Mouse (Mus musculus) left cerebral cortex, postnatal 14 days (tissue): ENCODE results near the gene Usp24. TPM values are rescaled to one million over a fixed set of nuclear protein-coding genes. Genes with fewer than 3 reads are reported as not detected.

Source experiments
- DNase-seq, 2 experiments: peaks; one replicate each; pipeline ENCODE4 v3.0.0; 2021 to 2022; ENCODE audit warnings: low spot score in 2 of 2, mixed read lengths in 1 of 2
- intact Hi-C: fragments of 180-260 bp; cut with DNase I; formaldehyde crosslinking; loops from one replicate; pipeline ENCODE4 v1.15.1; 2025
- long read RNA-seq, 2 experiments: library from polyadenylated mRNA; stranded (forward); transcript quantifications; one replicate each; pipeline ENCODE4 v2.0.0; 2021
- total RNA-seq, 2 experiments: library from RNA; stranded (reverse); gene quantifications; 2 replicates each; pipeline ENCODE4 v1.2.3; 2021

The Usp24 gene
- total RNA-seq, result 10 to 100 TPM; 39.6 to 40.5 TPM
- long read RNA-seq, experiment 1, full-length matches to known transcripts, result 3 of 10 reads
- long read RNA-seq, experiment 1, partial matches to known transcripts, result 6 of 10 reads
- long read RNA-seq, experiment 1, other reads (novel, unspliced or antisense), result 1 of 10 reads
- long read RNA-seq, experiment 2, full-length matches to known transcripts, result 3 of 12 reads
- long read RNA-seq, experiment 2, partial matches to known transcripts, result 8 of 12 reads
- long read RNA-seq, experiment 2, other reads (novel, unspliced or antisense), result 1 of 12 reads

DNA sequence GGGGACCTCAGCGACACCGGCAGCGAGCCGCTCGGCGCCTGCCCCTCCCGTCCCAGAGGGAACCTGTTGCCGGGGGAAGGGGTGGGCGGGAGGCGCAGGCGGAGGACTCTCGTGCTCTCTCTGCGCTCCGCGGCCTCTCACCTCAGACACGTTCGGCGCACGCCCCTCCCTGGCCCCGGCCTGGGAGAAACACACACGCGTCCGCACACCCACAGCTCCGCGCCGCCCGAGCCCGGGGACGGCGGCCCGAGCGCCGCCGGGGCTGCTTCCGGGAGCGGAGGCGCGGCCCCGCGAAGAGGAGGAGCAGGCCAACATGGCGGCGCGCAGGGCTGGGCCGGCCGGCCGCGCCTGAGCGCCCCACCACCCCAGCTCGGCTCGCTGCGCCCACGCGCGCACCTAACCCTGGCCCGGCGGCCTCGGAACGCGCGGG lies at the start of gene Usp24:
Usp24 (plus strand) TSS at position 293 of the 430 bp plus-strand sequence.
- peak; percentile 26 to 65 for DNase-seq
- intact Hi-C loops, result loop anchor here (5.0 kb wide), 1 partner anchor 89 kb away; no protein-coding TSS in a partner anchor

GRCm38 (mm10) chr4:106276937-106277336 lies 39.1 kb upstream of the Usp24 start:
- intact Hi-C loops, result no loop called here
- no peak for DNase-seq

DNA sequence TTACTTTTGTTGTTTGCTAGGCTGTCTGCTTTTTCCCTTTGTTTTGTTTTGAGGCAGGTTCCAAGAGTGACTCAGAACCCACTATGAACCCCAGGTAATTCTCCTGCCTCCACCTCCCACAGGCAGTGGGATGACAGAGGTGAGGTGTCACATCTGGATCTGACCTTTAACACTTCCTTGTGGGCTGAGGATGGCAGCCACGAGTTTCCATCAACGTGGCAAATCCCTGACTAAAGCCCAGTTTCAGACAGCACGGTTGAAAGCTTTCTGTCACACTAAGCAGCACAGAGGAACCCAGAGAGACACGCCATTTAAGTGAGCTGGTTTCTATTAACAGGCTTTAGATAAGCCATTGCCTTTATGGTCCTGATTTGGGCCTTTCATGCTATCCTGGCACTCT lies 36.8 kb upstream of the Usp24 start:
- intact Hi-C loops, result no loop called here
- DNase-seq, result no peak

DNA sequence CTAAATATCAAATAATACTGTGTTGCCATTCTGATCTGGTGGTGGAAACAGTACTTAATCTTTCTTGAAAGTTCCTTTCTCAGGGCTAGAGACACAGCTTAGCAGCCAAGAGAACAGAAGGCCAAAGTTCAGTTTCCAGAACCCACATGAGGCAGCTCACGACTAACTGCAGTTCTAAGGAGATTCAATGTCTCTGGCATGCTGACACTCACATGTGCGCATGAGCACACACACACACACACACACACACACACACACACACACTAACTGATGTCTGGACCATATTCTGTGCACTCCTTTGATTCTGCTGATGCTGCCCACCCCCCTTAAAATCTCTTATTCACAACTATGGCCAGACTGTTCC lies 34.9 kb upstream of the Usp24 start:
- intact Hi-C loops, result no loop called here
- no peak for DNase-seq

GRCm38 (mm10) chr4:106281492-106282122 lies 34.4 kb upstream of the Usp24 start:
- peak in 1 of 2 experiments; percentile 39 for DNase-seq
- intact Hi-C loops, result no loop called here

DNA sequence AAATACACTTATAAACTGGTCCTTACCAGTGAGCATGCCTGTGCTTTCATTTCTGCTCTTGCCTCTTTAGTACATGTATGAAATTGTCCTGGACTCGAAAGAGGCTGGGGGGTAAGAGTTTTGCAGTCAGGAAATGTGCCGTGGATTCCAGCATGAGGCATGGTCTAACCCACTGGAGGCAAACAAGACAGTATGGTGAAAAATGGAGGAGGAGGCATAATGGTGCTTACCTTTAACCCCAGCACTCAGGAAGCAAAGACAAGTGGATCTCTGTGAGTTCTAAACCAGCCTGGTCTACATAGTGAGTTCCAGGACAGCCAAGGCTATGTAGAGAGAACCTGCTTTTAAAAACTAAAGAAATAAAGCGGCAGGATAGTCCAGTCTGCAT lies 33.9 kb upstream of the Usp24 start:
- DNase-seq, result no peak
- intact Hi-C loops, result no loop called here

GRCm38 (mm10) chr4:106286958-106287743 lies 28.9 kb upstream of the Usp24 start:
- intact Hi-C loops, result no loop called here
- no peak for DNase-seq

GRCm38 (mm10) chr4:106290201-106290600 lies 25.8 kb upstream of the Usp24 start:
- intact Hi-C loops, result no loop called here
- no peak for DNase-seq

GRCm38 (mm10) chr4:106292823-106293222 lies 23.2 kb upstream of the Usp24 start:
- no peak for DNase-seq
- intact Hi-C loops, result no loop called here

- DNase-seq, result no peak
- intact Hi-C loops, result no loop called here
These were observed 22.5 kb upstream of the Usp24 start for GRCm38 (mm10) chr4:106293378-106294090.

- intact Hi-C loops, result no loop called here
- no peak for DNase-seq
These were observed 20.3 kb upstream of the Usp24 start for GRCm38 (mm10) chr4:106295696-106296095.

DNA sequence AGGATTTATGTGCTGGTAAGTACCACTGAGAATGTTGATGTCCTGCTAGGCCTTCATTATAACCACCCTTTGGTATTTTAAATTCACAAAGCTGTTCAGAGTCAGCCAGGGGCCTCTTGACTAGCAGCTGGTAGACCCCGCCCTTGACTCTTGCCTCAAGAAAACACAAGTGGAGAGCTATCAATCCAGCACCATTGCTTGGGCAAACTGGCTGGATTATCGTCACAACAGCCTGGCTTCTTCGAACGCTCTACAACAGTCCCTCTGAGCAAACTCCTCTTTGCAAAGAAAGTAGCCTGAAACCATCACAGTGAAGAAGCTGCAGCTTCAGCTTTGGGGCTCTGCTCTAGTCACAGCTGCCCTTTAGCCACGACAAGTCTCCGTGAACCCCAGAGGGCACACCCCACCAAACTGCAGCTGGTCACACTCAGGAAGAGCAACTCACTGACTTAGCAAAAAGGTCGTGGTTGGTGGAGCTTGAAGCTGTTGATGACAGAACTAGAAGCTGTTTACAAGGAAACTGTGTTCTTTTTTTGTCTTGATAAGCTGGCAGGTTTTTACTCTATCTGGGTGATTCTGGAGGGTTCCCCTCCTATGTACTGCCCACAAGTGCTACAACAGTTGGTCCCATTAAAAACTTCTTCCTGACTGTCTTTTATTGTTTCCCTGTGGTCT lies 19.5 kb upstream of the Usp24 start:
- no peak for DNase-seq
- intact Hi-C loops, result no loop called here

DNA sequence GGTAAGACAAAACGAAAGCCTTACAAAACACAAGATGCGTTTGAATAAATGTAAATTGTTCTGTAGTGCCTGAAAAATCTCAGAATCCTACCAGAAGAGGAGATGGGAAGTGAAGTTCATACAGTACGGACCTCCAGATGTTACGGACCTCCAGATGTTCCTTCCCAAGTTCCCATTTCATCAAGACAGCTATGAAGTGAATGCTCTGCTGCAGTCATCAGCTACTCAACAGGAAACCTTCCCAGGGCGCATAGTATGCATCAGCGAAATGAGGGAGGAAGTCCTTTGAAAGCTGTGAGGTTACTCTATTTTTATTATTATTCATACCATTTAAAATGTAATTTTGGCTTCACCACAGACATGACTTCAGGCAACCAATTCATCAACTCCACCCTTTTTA lies 14.7 kb upstream of the Usp24 start:
- intact Hi-C loops, result no loop called here

GRCm38 (mm10) chr4:106308090-106308489 lies 7.9 kb upstream of the Usp24 start:
- intact Hi-C loops, result no loop called here
- DNase-seq, result no peak

More for the DNA sequence above, 14.7 kb upstream of the Usp24 start:
- no peak for DNase-seq

GRCm38 (mm10) chr4:106312651-106313050 lies 3.4 kb upstream of the Usp24 start:
- DNase-seq, result no peak
- intact Hi-C loops, result no loop called here

- intact Hi-C loops, result no loop called here
These were observed 2.9 kb upstream of the Usp24 start for GRCm38 (mm10) chr4:106313070-106313469.

DNA sequence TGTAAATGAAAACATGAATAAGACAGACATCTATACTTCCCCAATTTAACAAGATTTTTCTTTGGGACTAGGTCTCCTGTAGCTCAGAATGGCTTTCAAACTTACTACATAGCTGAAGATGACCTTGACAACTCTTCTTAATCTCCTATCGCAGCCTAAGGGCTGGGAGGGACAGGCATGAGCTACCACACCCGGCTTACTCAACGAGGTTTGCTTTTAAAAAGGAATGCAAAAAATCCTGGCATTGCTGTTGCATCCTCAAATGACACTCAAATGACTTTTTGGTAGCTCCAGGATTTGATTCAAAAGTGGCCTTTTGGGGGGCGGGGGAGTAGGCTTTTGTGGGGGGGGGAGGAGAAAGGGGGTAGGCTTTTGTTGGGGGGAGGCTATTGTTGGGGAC lies 2.1 kb upstream of the Usp24 start:
- DNase-seq, result no peak
- intact Hi-C loops, result no loop called here

More at GRCm38 (mm10) chr4:106313070-106313469, 2.9 kb upstream of the Usp24 start:
- DNase-seq, result no peak

- intact Hi-C loops, result no loop called here
- DNase-seq, result no peak
These were observed 1.7 kb upstream of the Usp24 start for GRCm38 (mm10) chr4:106314291-106314690.
